ENCODE assay signal across 9 mouse cellular contexts in genomic region chr6:21215491-21216191, GRCm38 (mm10). TPM values are rescaled to one million over a fixed set of nuclear protein-coding genes. Genes with fewer than 3 reads are reported as not detected.
A peak's percentile ranks its signal among the peaks of the same experiment; 100 is the strongest.
DNase-seq lines count a peak whose midpoint lies in the region; ATAC-seq lines count a peak whose summit lies in the region.
"Had no signal": no experiment of that assay in that cellular context is flagged by ENCODE, and none has a peak within 500 bp of the region (broad histone marks: within the 10 kb centered on the region; RNA-seq: fewer than 3 reads in every experiment).

Kcnd2 (plus strand) TSS chr6:21215503.

- WGBS in kidney, embryonic 15.5 days = 10% methylated on average over 34 of the region's 34 CpGs
- 10% methylated on average over 34 of the region's 34 CpGs for WGBS in heart, embryonic 14.5 days
- 10% methylated on average over 34 of the region's 34 CpGs for WGBS in stomach, embryonic 14.5 days

- H3K27ac ChIP-seq in kidney, embryonic 15.5 days = no peak within 1 kb of the TSS
- H3K27ac ChIP-seq in heart, embryonic 14.5 days (replicated peaks in 1 of 2; ENCODE audit: control insufficient read depth in 1 of 2, insufficient read depth in 1 of 2, low read depth in 2 of 2, low read length in 2 of 2) = no peak within 1 kb of the TSS
- no peak within 1 kb of the TSS for H3K27ac ChIP-seq in stomach, embryonic 14.5 days (ENCODE audit: low read length)

- peaks cover 46% of the 10 kb centered on the region for H3K27me3 ChIP-seq in kidney, embryonic 15.5 days
- H3K27me3 ChIP-seq in heart, embryonic 14.5 days (ENCODE audit: control insufficient read depth, insufficient read depth, low read length) = peaks cover 4% of the 10 kb centered on the region; the same call in 1 of the 2 replicates
- no peaks in the 10 kb centered on the region for H3K27me3 ChIP-seq in stomach, embryonic 14.5 days (ENCODE audit: control insufficient read depth, insufficient read depth, low read length)

- no peak for DNase-seq in kidney, adult 11 months
- peak; percentile 21 for DNase-seq in embryo, embryonic 10 days (ENCODE audit: low spot score)
- peak; percentile 42 for DNase-seq in left cerebral cortex, postnatal 4 days
- no peak for DNase-seq in urinary bladder, postnatal 14 days (ENCODE audit: low spot score)
- DNase-seq in natural killer cell, adult 2 months (ENCODE audit: low spot score in 2 of 2) = no peak

- peaks cover 15% of the 10 kb centered on the region for H3K4me1 ChIP-seq in kidney, embryonic 15.5 days
- H3K4me1 ChIP-seq in heart, embryonic 14.5 days (ENCODE audit: control insufficient read depth in 2 of 2, insufficient read depth in 2 of 2, low read length in 2 of 2) = no peaks in the 10 kb centered on the region; a peak in 1 of 4 replicates
- no peaks in the 10 kb centered on the region for H3K4me1 ChIP-seq in stomach, embryonic 14.5 days (ENCODE audit: control insufficient read depth, insufficient read depth, low read length)

- H3K36me3 ChIP-seq in kidney, embryonic 15.5 days = no peaks in the 10 kb centered on the region
- H3K36me3 ChIP-seq in heart, embryonic 14.5 days (ENCODE audit: control insufficient read depth, insufficient read depth, low read length) = no peaks in the 10 kb centered on the region
- H3K36me3 ChIP-seq in stomach, embryonic 14.5 days (ENCODE audit: control insufficient read depth, insufficient read depth, low read length) = no peaks in the 10 kb centered on the region
- H3K36me3 ChIP-seq: G1E had no signal

- H3K9me3 ChIP-seq in kidney, embryonic 15.5 days (replicated peaks) = no peaks in the 10 kb centered on the region
- no peaks in the 10 kb centered on the region for H3K9me3 ChIP-seq in heart, embryonic 14.5 days (ENCODE audit: control insufficient read depth, low read length)
- H3K9me3 ChIP-seq in stomach, embryonic 14.5 days (ENCODE audit: control insufficient read depth, low read depth, low read length) = no peaks in the 10 kb centered on the region

- peak within 1 kb of the TSS; percentile 59 for H3K9ac ChIP-seq in kidney, embryonic 15.5 days
- H3K9ac ChIP-seq in heart, embryonic 14.5 days (ENCODE audit: low read length) = peak within 1 kb of the TSS; percentile 79
- peak within 1 kb of the TSS; percentile 65; the same call in 1 of the 2 replicates for H3K9ac ChIP-seq in stomach, embryonic 14.5 days (replicated peaks; ENCODE audit: low read depth, low read length)

- ATAC-seq in kidney, embryonic 15.5 days (replicated peaks; ENCODE audit: low FRiP score) = peak; percentile 76
- ATAC-seq in heart, embryonic 14.5 days (ENCODE audit: insufficient number of reproducible peaks, insufficient read depth, low FRiP score, low read depth) = no peak; the same call in 1 of the 2 replicates
- no peak; the same call in 1 of the 2 replicates for ATAC-seq in stomach, embryonic 14.5 days (ENCODE audit: insufficient number of reproducible peaks, insufficient read depth, low FRiP score, low read depth)

- H3K4me3 ChIP-seq in kidney, embryonic 15.5 days (replicated peaks) = peak within 1 kb of the TSS; percentile 75
- H3K4me3 ChIP-seq in heart, embryonic 14.5 days (ENCODE audit: control insufficient read depth in 1 of 2, insufficient read depth in 1 of 2, low read depth in 1 of 2, low read length in 2 of 2) = peak within 1 kb of the TSS; percentile 59 to 75
- H3K4me3 ChIP-seq in stomach, embryonic 14.5 days (ENCODE audit: low read depth, low read length) = peak within 1 kb of the TSS; percentile 62

- intact Hi-C loops in left cerebral cortex, postnatal 4 days (cut with DNase I) = loop anchor here (10.0 kb wide), 1 partner anchor 381 kb away; no protein-coding TSS in a partner anchor

- peak within 1 kb of the TSS; percentile 99 for H3K4me2 ChIP-seq in kidney, embryonic 15.5 days
- peak within 1 kb of the TSS; percentile 96 for H3K4me2 ChIP-seq in heart, embryonic 14.5 days (ENCODE audit: low read length)
- H3K4me2 ChIP-seq in stomach, embryonic 14.5 days (replicated peaks; ENCODE audit: low read depth, low read length) = peak within 1 kb of the TSS; percentile 97

RNA-seq across cellular contexts. Expression of gene Kcnd2, which starts in this region (rescaled TPM):
- 2.0 and 2.7 TPM in 2 replicates for polyA plus RNA-seq in kidney, embryonic 15.5 days (2015; fragmentation: Nextera tagmentation; extraction: Ambion mirVana)
- polyA plus RNA-seq in heart, embryonic 14.5 days (2014; fragmentation: Nextera tagmentation; extraction: Ambion mirVana) = 2.5 and 2.8 TPM in 2 replicates
- 10 to 100 TPM; 60.2 to 65.7 TPM for total RNA-seq in left cerebral cortex, postnatal 4 days (2021)
- 1.4 and 1.5 TPM in 2 replicates for polyA plus RNA-seq in stomach, embryonic 14.5 days (2014; fragmentation: Nextera tagmentation; extraction: Ambion mirVana)
- polyA plus RNA-seq: G1E had no signal

Comparison
In these comparisons a context has a peak if more than half of its experiments do, and no peak if none do; other contexts are left out.
1. DNase-seq: peak in embryo, embryonic 10 days (single experiment) and left cerebral cortex, postnatal 4 days (single experiment); none in kidney, adult 11 months (single experiment), urinary bladder, postnatal 14 days (single experiment) and natural killer cell, adult 2 months (0 of 2).
2. Peak in every context shown above with its lines, with median percentiles within 50 percentile points of each other: H3K4me2 ChIP-seq, H3K4me3 ChIP-seq and H3K9ac ChIP-seq.